Mouse (Mus musculus) ES-E14 (cell line): Measurements from ENCODE around the gene Gm17509. TPM values are rescaled to one million over a fixed set of nuclear protein-coding genes. Genes with fewer than 3 reads are reported as not detected.
"Not testable (repeated sequence)": the region's sequence is repeated elsewhere in the genome, so short reads cannot be mapped to it uniquely, and the experiment has no call there.

ENCODE experiments used
- DNase-seq: peaks from one replicate; pipeline ENCODE4 v3.0.0-alpha.2; 2013; ENCODE audit warnings: low read depth, low spot score
- H3K27ac ChIP-seq: 2 replicates; pipeline ENCODE4 v1.5.1; 2012; ENCODE audit warnings: low read depth, mild to moderate bottlenecking, low read length, moderate library complexity, mixed read lengths; ENCODE audit not compliant: poor library complexity, insufficient read depth, severe bottlenecking
- H3K36me3 ChIP-seq: 2 replicates; pipeline ENCODE4 v1.6.1; 2012; ENCODE audit warnings: mild to moderate bottlenecking, low read length, moderate library complexity, mixed read lengths; ENCODE audit not compliant: control insufficient read depth, poor library complexity, insufficient read depth, severe bottlenecking
- H3K4me1 ChIP-seq, 2 experiments: fragments of 150-350 bp in 1 of 2; sonication (generic) in 1 of 2; 2 replicates each; pipeline ENCODE4 v1.6.1; 2012; ENCODE audit warnings: low read length in 2 of 2, mild to moderate bottlenecking in 1 of 2, mixed read lengths in 1 of 2; ENCODE audit not compliant: control insufficient read depth in 2 of 2, insufficient read depth in 2 of 2, poor library complexity in 1 of 2
- H3K4me3 ChIP-seq, 2 experiments: fragments of 150-350 bp in 1 of 2; sonication (generic) in 1 of 2; 2 replicates each; pipeline ENCODE4 v1.5.1; 2012; ENCODE audit warnings: low read length in 2 of 2, low read depth in 1 of 2, mild to moderate bottlenecking in 1 of 2, mixed read lengths in 1 of 2; ENCODE audit not compliant: insufficient read depth in 1 of 2, poor library complexity in 1 of 2, severe bottlenecking in 1 of 2
- H3K9ac ChIP-seq: 2 replicates; pipeline ENCODE4 v1.6.1; 2012; ENCODE audit warnings: low read depth, mild to moderate bottlenecking, low read length, mixed read lengths; ENCODE audit not compliant: poor library complexity, insufficient read depth, severe bottlenecking
- H3K9me3 ChIP-seq: fragments of 150-350 bp; sonication (generic); 2 replicates; pipeline ENCODE4 v1.6.1; 2012; ENCODE audit warnings: low read depth, mild to moderate bottlenecking, low read length; ENCODE audit not compliant: control insufficient read depth, insufficient read depth
- CHD2 ChIP-seq: IDR thresholded peaks from 2 replicates; pipeline ENCODE4 v1.6.1; 2014; ENCODE audit warnings: mild to moderate bottlenecking, low read depth, low read length, inconsistent platforms
- HCFC1 ChIP-seq: IDR thresholded peaks from 2 replicates; pipeline ENCODE4 v1.6.1; 2012; ENCODE audit warnings: low read length, inconsistent platforms, borderline replicate concordance; ENCODE audit not compliant: insufficient read depth
- MAFK ChIP-seq: IDR thresholded peaks from 2 replicates; pipeline ENCODE4 v1.6.1; 2014; ENCODE audit warnings: mild to moderate bottlenecking, low read depth, low read length, inconsistent platforms; ENCODE audit not compliant: insufficient read depth
- ZC3H11A ChIP-seq: IDR thresholded peaks from 2 replicates; pipeline ENCODE4 v1.6.1; 2012; ENCODE audit warnings: low read depth, mild to moderate bottlenecking, inconsistent platforms, low read length, borderline replicate concordance
- ZNF384 ChIP-seq: IDR thresholded peaks from 2 replicates; pipeline ENCODE4 v1.6.1; 2012; ENCODE audit warnings: low read depth, low read length, inconsistent platforms
- in situ Hi-C, 2 experiments: fragments of 600-800 bp; cut with MboI; formaldehyde crosslinking; loops; one replicate each; pipeline ENCODE4 v1.15.1; 2025; ENCODE audit warnings: low sequenced_read_pairs in 2 of 2, inconsistent platforms in 1 of 2; ENCODE audit not compliant: unreplicated experiment in 2 of 2
- total RNA-seq: library from RNA; depleted of rRNA; stranded (reverse); fragments of 300-350 nt; gene quantifications from 2 replicates; pipeline ENCODE4 v1.2.3, GENCODE M21; 2012; rRNA removed

The Gm17509 gene
- total RNA-seq, 1 experiment = 1.3 TPM

DNA sequence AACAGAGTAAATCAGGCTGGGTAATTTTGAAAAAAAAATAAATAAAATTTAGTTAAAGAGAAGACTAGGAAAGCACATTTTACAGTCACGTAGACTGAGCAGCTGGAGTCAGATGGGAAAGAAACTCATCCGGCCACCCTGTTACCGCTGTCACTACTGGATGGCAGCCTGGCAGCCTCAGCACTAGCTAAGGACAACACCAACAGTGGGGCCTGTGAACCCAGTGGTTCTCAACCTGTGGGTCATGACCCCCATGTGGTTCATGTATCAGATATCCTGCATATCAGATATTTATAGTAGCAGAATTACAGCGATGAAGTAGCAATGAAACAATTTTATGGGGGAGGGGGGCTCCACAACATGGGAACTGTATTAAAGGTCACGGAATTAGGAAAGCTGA lies 28.7 kb downstream of the Gm17509 start:
- Histone ChIP-seq H3K4me3 (no peak overlapping the region), H3K9ac (no peak overlapping the region), H3K4me1 (no peaks in the 10 kb centered on the region), H3K36me3 (no peaks in the 10 kb centered on the region), H3K27ac (no peak overlapping the region), H3K9me3 (no peaks in the 10 kb centered on the region)
- TF ChIP-seq HCFC1 (no peak), ZNF384 (no peak), MAFK (no peak), ZC3H11A (no peak), CHD2 (0 out of 2 replicates have a peak, but pooled peaks have one; percentile 50)
- no peak for DNase-seq
- in situ Hi-C loops = no loop called here

DNA sequence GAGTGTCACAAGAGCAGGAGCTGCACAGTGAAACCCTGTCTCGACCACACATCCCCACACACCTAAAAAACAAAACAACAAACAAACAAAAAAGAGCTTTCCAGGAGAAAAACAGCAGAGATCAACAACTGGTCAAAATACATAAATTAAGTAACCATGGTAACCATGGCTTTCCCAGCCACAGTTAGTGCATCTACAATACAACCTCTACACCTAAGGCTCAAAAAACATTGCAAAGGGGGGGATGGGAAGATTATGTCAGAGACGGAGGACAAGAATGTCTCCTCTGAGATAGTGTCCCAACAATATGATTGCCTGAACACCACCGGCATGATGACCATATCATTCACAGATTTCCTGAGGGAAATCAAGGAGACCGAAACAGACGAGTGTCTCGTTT lies 35.5 kb downstream of the Gm17509 start:
- Histone ChIP-seq H3K4me1 (no peaks in the 10 kb centered on the region), H3K9me3 (no peaks in the 10 kb centered on the region), H3K9ac (no peak overlapping the region), H3K36me3 (no peaks in the 10 kb centered on the region), H3K4me3 (no peak overlapping the region), H3K27ac (no peak overlapping the region)
- no peak for DNase-seq
- in situ Hi-C loops = no loop called here
- TF ChIP-seq ZC3H11A = no peak
- TF ChIP-seq CHD2 = no peak
- no peak for TF ChIP-seq ZNF384
- TF ChIP-seq HCFC1 = no peak
- no peak for TF ChIP-seq MAFK

DNA sequence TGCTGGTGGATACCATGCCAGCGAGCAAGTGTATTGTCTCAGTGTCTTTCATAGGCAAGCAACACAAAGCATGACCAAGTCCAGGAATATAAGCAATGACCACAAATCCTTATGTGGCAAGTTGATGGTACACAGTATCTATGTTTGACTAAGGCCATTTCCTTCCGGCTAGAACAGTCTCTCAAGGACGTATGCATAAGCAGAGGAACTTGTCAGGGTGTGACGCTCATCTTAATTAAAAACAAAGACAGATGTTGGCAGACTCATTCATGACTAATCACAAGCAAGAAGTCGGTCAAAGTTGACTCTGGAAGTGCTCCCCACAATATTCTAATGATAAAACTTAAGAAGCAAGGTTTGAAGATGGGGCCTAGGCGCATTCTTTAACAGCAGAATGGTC lies 37.6 kb downstream of the Gm17509 start:
- H3K36me3 ChIP-seq = no peaks in the 10 kb centered on the region
- no peaks in the 10 kb centered on the region for H3K4me1 ChIP-seq
- H3K27ac ChIP-seq = no peak overlapping the region
- H3K4me3 ChIP-seq = no peak overlapping the region
- no peak for DNase-seq
- H3K9ac ChIP-seq = no peak overlapping the region
- in situ Hi-C loops = no loop called here
- no peak for TF ChIP-seq ZC3H11A
- no peak for TF ChIP-seq MAFK
- TF ChIP-seq ZNF384 = no peak
- no peak for TF ChIP-seq HCFC1
- TF ChIP-seq CHD2 = no peak
- no peaks in the 10 kb centered on the region for H3K9me3 ChIP-seq

DNA sequence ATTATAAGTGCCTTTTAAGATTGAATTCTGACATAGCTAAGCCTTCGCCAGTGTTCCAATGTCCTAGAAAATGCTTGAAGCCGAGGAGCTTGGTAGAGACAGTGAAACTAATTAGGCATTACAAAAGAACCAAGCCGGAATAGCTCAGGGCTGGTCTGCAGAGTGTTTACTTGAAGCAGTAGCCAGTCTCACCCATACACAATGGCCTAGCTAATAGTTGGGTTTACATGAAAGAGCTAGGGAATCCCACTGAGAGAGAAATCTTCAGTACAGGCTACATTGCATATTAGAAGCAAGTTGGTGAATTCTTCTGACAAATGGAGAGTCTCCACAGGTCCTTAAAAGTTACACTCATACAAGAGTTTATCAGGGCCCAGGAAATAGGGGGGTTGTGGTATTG lies 40.0 kb downstream of the Gm17509 start:
- H3K4me3 ChIP-seq, H3K27ac ChIP-seq, H3K9ac ChIP-seq, H3K4me1 ChIP-seq, H3K36me3 ChIP-seq, DNase-seq, in situ Hi-C loops, H3K9me3 ChIP-seq: not testable (repeated sequence)

Other genes starting within 250 kb of the Gm17509 start
- 1.2 and 2.2 TPM in 2 replicates for gene Parp8, start 195.5 kb downstream of the Gm17509 start, total RNA-seq
- gene Emb, start 12.5 kb downstream of the Gm17509 start, total RNA-seq = 144 and 229 TPM in 2 replicates